Mouse (Mus musculus) layer of hippocampus, postnatal 25 days (tissue): Measurements from ENCODE around the gene Ngdn. TPM values are rescaled to one million over a fixed set of nuclear protein-coding genes. Genes with fewer than 3 reads are reported as not detected.
"Not testable (repeated sequence)": the region's sequence is repeated elsewhere in the genome, so short reads cannot be mapped to it uniquely, and the experiment has no call there.

ENCODE experiments used
- DNase-seq, 2 experiments: peaks; one replicate each; pipeline ENCODE4 v3.0.0; 2022; ENCODE audit warnings: mixed read lengths in 2 of 2, low spot score in 1 of 2; ENCODE audit errors: extremely low spot score in 1 of 2
- total RNA-seq, 2 experiments: library from RNA; stranded (reverse); gene quantifications; 2 replicates each; pipeline ENCODE4 v1.2.3; 2021

Gene Ngdn
- total RNA-seq, 2 experiments from 2014 or later: 31.4 to 31.8 TPM

DNA sequence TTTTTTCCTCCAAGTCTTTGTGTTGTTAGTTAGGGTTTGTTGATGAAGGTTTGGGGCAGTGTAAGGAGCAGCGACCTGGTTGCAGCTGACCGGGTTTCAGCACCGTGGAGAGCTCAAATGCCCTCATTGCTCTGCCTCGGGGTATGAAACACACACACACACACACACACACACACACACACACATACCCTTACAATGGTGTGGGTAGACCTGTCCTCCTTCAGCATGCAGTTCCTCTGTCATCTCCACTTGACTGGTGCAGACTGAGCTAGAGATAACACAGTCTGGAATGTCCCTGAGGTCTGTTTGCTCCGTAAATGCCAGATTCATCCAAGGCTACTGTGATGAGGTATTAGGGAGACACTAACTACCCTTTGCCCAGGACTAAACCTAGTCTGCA lies 12.0 kb downstream of the Ngdn start:
- DNase-seq: no peak

DNA sequence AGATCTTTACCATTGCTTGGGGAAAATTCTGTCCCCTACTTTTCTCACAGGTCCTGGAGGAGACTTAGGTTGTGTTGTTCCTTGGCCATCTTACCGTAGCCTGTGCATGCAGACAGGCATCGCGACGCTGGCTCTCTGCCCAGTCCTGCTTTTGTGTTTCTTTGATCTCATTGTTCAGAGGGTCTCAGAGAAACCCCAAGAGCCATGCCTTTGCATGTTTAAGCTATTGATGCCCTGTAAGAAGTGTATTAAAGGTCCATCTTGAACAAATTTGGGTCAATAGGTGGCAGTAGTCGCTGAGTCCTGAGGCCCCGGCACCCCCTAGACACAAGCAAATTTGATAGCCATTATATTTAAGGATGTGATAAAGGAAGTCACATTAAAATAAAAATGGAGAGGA lies 12.4 kb downstream of the Ngdn start:
- DNase-seq: no peak

DNA sequence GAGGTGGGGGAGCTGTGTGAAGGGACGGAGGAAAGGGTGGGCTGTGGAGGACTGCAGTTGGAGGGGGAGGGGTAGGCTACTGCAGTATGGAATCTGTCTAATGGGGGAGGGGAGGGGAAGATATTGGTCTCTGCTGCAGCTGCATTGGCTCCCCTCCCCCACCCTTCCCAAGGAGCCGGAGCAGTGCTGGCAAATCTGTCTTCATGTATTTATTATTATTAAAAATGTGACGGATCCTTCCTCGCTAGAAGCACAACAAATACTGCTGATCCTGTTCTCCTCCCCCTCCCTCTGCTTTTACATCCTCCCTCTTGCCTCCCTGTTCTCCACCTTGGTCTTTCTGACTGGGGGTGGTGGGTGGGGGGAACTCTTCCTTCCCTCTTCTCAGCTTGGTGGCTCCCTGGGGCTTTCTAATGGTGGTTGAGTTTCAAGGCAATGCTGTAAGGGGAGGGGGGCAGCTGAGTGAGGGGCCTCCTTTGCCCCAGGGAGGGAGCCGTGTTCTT lies 13.1 kb downstream of the Ngdn start:
- DNase-seq: no peak

GRCm38 (mm10) chr14:55029034-55029698 lies 13.9 kb downstream of the Ngdn start:
- peak in 1 of 2 experiments; percentile 40 for DNase-seq

GRCm38 (mm10) chr14:55032695-55033225 lies 17.5 kb downstream of the Ngdn start:
- peak in 1 of 2 experiments; percentile 31 for DNase-seq

DNA sequence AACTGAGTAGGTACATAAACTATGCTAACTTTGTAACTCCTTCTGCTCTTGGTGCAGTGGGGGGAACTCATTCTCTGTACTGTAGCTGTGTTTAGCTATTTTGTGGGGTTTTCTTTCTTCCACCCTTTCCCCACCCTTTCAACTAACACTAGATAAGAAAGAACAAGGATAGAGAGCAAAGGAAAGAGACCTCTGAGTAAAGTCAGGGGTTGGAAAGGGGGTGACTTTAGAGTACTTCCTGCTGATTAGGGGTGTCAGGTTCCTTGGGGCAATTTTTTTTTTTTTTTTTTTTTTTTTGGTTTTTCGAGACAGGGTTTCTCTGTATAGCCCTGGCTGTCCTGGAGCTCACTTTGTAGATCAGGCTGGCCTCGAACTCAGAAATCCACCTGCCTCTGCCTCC lies 28.4 kb downstream of the Ngdn start:
- DNase-seq: not testable (repeated sequence)

- DNase-seq: no peak
Measured at GRCm38 (mm10) chr14:55047971-55048531, 32.8 kb downstream of the Ngdn start.

GRCm38 (mm10) chr14:55052496-55052895 lies 37.2 kb downstream of the Ngdn start:
- peak; percentile 80 for DNase-seq

- peak in 1 of 2 experiments; percentile 9 for DNase-seq
Measured at GRCm38 (mm10) chr14:55053050-55053449, 37.8 kb downstream of the Ngdn start.

GRCm38 (mm10) chr14:55053708-55054190 lies 38.5 kb downstream of the Ngdn start:
- peak in 1 of 2 experiments; percentile 69 for DNase-seq

GRCm38 (mm10) chr14:55054191-55054749 lies 39.0 kb downstream of the Ngdn start:
- peak in 1 of 2 experiments; percentile 24 for DNase-seq

GRCm38 (mm10) chr14:55055167-55055834 lies 40.0 kb downstream of the Ngdn start:
- DNase-seq: peak; percentile 78 to 80

- DNase-seq: no peak
Measured at GRCm38 (mm10) chr14:55059009-55059408, 43.8 kb downstream of the Ngdn start.

DNA sequence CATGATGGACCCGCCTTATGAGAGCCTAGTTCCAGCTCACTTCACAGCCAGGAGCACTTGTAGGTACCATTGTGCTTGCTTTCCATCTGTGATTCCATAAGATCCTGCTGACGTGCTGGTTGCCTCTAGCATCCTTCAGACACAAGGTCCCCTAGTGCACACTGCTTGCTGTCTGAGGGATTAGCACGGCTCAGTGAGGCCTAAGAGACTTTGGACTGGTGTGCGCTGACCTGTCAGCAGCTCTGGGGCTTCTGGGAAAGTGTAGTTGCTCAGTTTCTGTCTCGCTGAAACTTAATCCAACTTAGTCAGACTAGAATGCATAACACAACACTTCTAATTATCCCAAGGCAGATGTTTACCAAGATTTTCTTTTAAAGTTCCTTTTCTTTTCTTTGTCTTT lies 44.7 kb downstream of the Ngdn start:
- peak in 1 of 2 experiments; percentile 14 for DNase-seq

DNA sequence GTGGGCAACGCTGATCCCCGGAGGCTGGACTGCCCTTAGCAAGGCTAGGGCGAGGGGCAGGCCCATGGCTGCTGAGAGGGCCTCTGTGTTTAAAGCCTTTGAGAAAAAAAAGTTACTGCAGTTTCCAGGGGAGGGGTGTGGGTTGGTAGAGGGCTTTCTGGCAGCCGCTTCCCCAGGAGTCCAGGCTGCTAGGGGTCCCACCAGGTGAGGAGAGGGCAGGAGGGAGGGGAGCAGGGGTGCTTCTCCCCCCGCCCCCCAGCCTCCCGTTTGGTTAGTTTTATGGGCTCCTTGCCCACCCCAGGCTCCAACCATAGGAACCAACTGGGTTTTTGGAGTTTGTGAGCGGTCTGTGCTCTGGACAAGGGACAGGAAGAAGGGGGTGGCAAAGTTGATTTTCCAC lies 46.6 kb downstream of the Ngdn start:
- peak in 1 of 2 experiments; percentile 8 for DNase-seq

DNA sequence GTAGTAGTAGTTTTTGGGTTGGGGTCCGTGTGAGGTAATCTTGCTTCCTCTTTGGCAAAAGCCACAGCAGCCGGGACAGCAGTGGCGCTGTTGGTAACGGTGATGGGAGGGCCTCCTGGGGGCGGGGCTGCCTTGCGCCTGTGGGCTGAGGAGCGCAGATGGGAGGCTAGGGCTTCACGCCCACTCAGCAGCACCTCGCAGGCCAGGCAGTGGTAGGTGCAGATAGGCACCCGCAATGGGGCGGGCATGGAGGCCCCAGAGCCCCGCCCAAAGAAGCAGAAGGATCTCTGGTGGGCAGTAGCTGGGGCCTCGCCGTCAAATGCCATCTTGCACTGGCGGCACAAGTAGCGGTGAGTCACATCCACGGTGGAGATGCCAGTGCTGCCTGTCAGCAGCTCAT lies 47.4 kb downstream of the Ngdn start:
- peak in 1 of 2 experiments; percentile 35 for DNase-seq

GRCm38 (mm10) chr14:55063117-55063516 lies 47.9 kb downstream of the Ngdn start:
- no peak for DNase-seq

DNA sequence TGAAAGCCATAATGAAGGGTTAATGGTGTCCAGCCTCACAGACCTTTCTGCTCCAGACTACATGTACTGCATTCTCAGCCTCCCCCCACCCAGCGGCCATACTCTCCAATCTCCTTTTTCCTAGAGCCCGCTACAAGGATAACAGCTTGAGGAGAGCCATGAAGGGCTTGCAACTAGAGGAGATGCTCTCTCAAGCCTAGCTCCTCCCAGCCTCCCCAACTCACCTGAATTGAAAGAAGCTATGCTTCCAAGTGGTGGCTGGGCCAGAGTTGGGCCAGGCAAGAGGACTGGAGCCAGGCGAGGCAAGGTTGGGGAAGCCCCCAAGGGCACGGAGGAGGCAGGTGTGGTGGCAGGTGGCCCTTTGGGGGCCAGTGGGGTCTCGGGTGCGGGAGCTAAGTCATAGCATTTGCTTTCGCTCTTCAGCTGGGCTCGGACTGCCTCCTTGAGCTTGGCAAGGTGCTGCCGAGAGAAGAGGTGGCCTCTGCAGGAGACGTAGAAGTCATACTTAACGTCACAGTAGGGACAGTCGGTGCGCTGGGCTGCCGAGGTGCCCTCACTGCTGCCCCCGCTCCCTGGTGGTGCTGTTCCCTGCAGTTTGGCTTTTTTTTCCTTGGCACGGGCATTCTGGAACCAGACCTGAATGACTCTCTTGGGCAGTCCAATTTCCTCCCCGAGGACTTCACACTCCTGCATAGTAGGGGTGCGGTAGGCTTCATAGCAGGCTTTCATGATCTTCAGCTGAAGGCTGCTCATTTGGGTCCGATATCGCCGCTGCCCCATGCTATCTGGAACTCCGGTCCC lies 48.5 kb downstream of the Ngdn start:
- DNase-seq: peak in 1 of 2 experiments; percentile 28

DNA sequence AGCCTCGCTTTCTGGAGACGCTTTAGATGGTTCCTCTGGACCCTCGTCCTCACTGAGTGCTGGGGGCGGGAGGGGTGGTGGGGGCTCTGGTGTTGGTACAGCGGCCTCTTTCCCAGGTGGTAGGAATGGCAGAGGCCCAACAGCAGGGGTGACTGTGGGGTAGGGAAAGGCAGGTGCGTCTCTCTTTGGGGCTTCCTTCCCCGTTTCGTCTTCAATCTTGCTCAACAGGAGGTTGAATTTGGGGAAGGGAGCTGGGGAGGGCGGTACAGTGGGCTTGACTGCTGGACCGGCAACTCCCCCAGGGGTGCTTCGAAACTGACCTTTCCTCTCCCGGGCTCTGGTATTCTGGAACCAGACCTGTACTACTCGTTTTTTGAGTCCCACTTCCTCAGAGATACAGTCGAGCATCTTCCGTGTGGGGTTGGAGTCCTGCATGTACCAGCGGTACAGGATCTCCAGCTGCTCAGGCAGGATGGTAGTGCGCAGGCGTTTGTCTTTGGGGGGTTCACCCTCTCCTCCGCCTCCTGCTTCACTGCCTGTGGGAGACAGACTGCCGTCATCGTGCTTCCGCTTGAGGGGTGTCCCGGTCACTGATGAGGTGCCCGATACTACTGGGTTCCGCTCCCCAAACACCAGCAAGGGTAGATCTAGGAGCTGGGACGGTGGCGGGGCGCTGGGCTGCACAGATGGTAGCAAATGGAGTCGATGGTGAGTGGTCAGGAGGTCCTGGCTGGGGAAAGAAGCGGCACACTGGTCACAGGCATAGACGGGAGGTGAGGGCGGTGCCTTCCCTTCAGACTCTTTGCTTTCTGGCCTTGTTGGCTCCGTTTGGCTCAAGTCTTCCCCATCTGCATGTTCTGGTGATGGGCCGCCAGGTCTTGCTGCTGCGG lies 49.5 kb downstream of the Ngdn start:
- peak in 1 of 2 experiments; percentile 35 for DNase-seq
